Mouse (Mus musculus) G1E (cell line): ENCODE measurements around the gene Commd8.

Experiments used
- CTCF ChIP-seq: IDR thresholded peaks from 2 replicates; pipeline ENCODE4 v1.5.1; 2012; ENCODE audit warnings: low read depth, low read length, inconsistent platforms, mixed read lengths
- GATA2 ChIP-seq: IDR thresholded peaks from 2 replicates; pipeline ENCODE4 v1.6.1; 2012; ENCODE audit warnings: low read depth, low read length, inconsistent platforms, borderline replicate concordance

DNA sequence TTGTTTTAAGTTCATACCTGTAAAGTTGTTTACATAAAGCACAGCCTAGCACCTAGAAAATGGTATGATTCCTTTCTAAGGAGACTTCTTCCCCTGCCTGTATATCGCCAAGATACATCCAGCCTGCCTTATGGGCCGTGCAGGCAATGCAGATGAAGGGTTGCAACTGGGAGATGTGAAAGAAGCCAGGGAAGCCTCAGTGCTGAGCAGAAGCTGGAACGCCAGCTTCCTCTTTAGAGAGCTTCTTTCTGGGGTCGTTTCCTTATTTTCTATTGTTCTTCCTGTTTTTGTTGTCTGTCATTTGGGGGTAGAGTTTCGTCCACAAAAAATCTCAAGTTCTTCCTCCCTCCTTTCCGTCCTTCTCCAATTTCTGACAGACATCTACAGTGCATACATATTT, 2.1 kb upstream of the Commd8 start:
- TF ChIP-seq CTCF = no peak
- no peak for TF ChIP-seq GATA2
